Mouse (Mus musculus): ENCODE data around the gene Gsdma. TPM values are rescaled to one million over a fixed set of nuclear protein-coding genes. Genes with fewer than 3 reads are reported as not detected.
"Not testable (repeated sequence)": the region's sequence is repeated elsewhere in the genome, so short reads cannot be mapped to it uniquely, and the experiment has no call there.

The Gsdma gene
- not detected in 2 replicates for polyA plus RNA-seq (2015; fragmentation: Nextera tagmentation; extraction: Ambion mirVana)

DNA sequence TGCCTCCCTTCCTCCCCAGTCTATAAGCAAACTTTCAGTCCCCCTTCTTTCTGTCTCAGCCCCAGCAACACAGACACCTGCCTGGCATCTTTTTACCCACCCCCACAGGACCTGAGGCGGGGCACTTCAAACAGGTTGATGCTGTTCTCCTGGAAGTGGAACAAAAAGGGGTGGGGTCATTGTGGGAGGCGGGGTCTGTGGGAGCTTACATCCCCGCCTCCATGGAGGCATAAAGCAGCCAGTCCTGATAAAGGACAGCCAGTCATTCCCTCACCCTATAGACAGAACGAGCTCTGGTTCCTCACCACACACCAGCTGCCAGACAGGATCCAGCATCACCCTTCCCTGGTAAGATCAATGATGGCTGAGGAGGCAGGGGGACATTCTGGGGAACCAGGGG is at the start of gene Gsdma:
Gene Gsdma (plus strand): TSS at position 261 of the 400 bp plus-strand sequence.
- no peak within 1 kb of the TSS for H3K27ac ChIP-seq
- H3K27me3 ChIP-seq, result peaks cover 29% of the 10 kb centered on the region
- no peaks in the 10 kb centered on the region for H3K36me3 ChIP-seq (ENCODE audit: poor library complexity, severe bottlenecking)
- ATAC-seq, result no peak
- no peaks in the 10 kb centered on the region for H3K4me1 ChIP-seq
- no peak within 1 kb of the TSS for H3K4me3 ChIP-seq
- H3K9me3 ChIP-seq (replicated peaks), result no peaks in the 10 kb centered on the region
- H3K4me2 ChIP-seq, result no peak within 1 kb of the TSS
- no peak within 1 kb of the TSS for H3K9ac ChIP-seq
- 19% methylated on average over 4 of the region's 4 CpGs for WGBS

- no peak overlapping the region for H3K4me2 ChIP-seq
- H3K4me1 ChIP-seq, result no peaks in the 10 kb centered on the region
- peaks cover 8% of the 10 kb centered on the region; the same call in 1 of the 2 replicates for H3K9me3 ChIP-seq (replicated peaks)
- no peak overlapping the region for H3K9ac ChIP-seq
- H3K36me3 ChIP-seq (ENCODE audit: poor library complexity, severe bottlenecking), result no peaks in the 10 kb centered on the region
- ATAC-seq, result no peak
- no peak overlapping the region for H3K4me3 ChIP-seq
- 94% methylated on average over 13 of the region's 13 CpGs for WGBS
- no peaks in the 10 kb centered on the region for H3K27me3 ChIP-seq
- H3K27ac ChIP-seq, result no peak overlapping the region
These were observed 43.4 kb upstream of the Gsdma start for GRCm38 (mm10) chr11:98620791-98621190.

DNA sequence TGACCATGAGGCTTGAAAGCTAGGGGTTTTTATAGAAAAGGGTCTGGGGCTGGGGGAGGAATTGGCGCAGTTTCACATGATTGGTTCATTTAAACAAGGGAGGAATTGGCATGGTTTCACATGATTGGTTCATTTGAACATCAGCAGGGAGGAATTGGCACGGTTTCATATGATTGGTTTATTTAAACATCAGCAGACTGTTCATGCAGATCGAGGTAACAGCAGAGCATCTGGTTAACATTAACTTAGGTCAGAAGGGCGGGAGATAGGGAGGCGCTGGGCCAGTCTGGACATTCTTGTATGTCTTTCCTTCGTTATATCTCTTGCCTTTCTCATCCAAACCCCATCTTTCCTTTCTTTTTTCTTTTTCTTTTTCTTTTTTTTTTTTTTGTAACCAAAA is 40.2 kb upstream of the Gsdma start:
- H3K27me3 ChIP-seq; H3K4me2 ChIP-seq; H3K9me3 ChIP-seq (replicated peaks); ATAC-seq; H3K9ac ChIP-seq; H3K27ac ChIP-seq; H3K4me3 ChIP-seq; H3K36me3 ChIP-seq (ENCODE audit: poor library complexity, severe bottlenecking); H3K4me1 ChIP-seq: not testable (repeated sequence)
- 86% methylated on average over 6 of the region's 6 CpGs for WGBS

DNA sequence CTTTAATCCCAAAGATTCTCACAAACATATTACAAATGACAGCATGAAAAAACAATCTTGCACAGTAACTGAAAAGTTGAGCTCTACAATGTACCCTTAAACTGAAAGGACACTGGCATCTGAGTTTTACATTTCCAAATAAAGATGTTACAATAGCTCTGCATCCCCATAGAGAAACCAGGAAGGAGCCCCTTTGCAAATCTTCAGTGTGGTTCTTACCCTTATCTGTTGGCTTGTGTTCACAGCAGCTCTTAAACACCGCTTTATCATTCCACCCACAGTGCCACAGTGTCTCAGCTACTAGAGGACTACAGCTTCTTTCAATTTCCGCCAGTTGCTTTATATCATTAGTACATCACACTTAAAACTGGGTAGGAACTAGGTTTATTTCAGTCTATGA is 39.8 kb upstream of the Gsdma start:
- not testable (repeated sequence) for H3K4me1 ChIP-seq; H3K27ac ChIP-seq; ATAC-seq; H3K4me3 ChIP-seq; H3K9me3 ChIP-seq (replicated peaks); H3K4me2 ChIP-seq; H3K36me3 ChIP-seq (ENCODE audit: poor library complexity, severe bottlenecking); H3K27me3 ChIP-seq; H3K9ac ChIP-seq
- WGBS, result 93% methylated on average over 2 of the region's 2 CpGs

GRCm38 (mm10) chr11:98625611-98626410 is 38.3 kb upstream of the Gsdma start, which contains the start of the genes Gm12355 and Gsdma3:
TSS of gene Gm12355 (minus strand) at chr11:98625661.
TSS of gene Gsdma3 (plus strand) at chr11:98626360.
- H3K4me3 ChIP-seq, result no peak within 1 kb of the TSS
- ATAC-seq, result no peak
- no peak within 1 kb of the TSS for H3K9ac ChIP-seq
- 89% methylated on average over 10 of the region's 10 CpGs for WGBS
- H3K9me3 ChIP-seq (replicated peaks), result peaks cover 8% of the 10 kb centered on the region; the same call in 1 of the 2 replicates
- no peaks in the 10 kb centered on the region for H3K4me1 ChIP-seq
- no peak within 1 kb of the TSS for H3K27ac ChIP-seq
- no peaks in the 10 kb centered on the region for H3K27me3 ChIP-seq
- no peak within 1 kb of the TSS for H3K4me2 ChIP-seq
- no peaks in the 10 kb centered on the region for H3K36me3 ChIP-seq (ENCODE audit: poor library complexity, severe bottlenecking)

DNA sequence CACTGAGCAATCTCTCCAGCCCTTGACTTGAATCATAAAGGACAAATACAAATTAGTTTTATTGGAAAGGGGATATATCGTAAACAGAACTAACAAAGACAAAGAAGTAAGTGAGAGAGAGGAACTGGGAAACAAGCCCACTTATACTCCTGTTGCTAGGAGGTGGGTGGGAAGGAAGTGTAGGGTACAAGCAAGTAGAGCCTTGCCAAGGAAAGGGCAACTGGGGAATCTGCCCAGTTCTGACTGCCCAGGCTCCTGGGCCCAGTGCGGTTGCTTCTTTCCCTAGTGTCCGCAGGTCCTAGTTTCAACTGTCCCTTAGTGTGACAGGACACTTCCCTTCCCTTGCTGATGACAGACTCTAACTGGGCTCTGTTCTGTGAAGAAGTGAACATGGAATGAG is 35.4 kb upstream of the Gsdma start:
- Histone ChIP-seq H3K9ac (no peak overlapping the region), H3K4me2 (no peak overlapping the region), H3K27ac (no peak overlapping the region), H3K4me3 (no peak overlapping the region), H3K27me3 (no peaks in the 10 kb centered on the region), H3K36me3 (ENCODE audit: poor library complexity, severe bottlenecking) (no peaks in the 10 kb centered on the region), H3K4me1 (no peaks in the 10 kb centered on the region), H3K9me3 (replicated peaks) (no peaks in the 10 kb centered on the region)
- no peak for ATAC-seq
- 97% methylated on average over 3 of the region's 3 CpGs for WGBS

DNA sequence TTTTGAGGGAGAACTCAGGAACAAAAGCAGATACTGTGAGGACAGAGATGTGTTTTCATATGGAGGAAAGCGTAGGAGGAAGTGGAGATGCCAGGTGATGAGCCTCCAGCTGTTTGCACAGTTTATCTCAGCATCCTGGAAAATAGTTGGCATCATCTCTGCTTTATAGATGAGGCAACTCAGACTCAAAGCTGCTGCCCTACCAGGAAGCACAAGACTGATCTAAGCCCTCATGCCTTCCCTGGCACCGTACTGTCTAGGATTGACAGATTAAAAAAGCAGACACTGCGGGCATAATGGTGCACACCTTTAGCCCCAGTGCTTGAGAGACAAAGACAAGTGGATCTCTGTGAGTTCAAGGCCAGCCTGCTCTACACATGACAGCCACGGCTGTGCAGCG is 33.5 kb upstream of the Gsdma start:
- Histone ChIP-seq H3K27me3 (no peaks in the 10 kb centered on the region), H3K4me3 (no peak overlapping the region), H3K36me3 (ENCODE audit: poor library complexity, severe bottlenecking) (no peaks in the 10 kb centered on the region), H3K9ac (no peak overlapping the region), H3K9me3 (replicated peaks) (no peaks in the 10 kb centered on the region), H3K4me1 (no peaks in the 10 kb centered on the region), H3K4me2 (no peak overlapping the region), H3K27ac (no peak overlapping the region)
- no peak for ATAC-seq
- 87% methylated on average over 5 of the region's 5 CpGs for WGBS

DNA sequence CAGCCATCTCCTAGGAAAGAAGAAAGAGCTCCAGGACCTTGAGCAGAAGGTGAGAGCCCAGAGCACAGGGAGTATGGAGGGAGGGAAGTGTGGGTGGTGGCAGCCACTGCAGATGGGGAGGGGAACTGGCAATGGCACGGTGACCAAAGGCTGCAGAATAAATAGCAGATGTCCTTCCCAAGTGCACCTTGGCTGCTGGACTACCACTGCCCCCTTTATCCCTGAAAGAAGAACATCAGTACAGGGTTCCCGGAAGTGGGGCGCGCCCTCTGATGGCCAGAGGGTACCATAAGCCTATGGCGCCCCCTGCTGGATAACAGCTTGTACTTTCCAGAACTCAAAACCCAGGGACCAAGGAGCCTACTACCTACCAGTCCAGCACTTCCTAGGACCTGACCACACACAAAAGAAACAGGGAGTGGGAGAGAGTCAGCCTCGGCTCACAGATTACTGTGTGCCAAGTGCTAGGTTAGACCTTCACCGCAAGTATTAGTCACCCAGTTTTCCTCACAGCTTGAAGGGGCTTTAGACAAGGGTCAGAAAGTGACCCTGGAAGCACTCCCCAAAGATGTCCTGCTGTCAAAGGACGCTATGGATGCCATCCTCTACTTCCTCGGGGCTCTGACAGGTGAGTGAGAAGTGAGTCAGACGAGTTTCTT is 28.7 kb upstream of the Gsdma start:
- H3K4me1 ChIP-seq; H3K9me3 ChIP-seq (replicated peaks); H3K9ac ChIP-seq; ATAC-seq; H3K4me3 ChIP-seq; H3K27me3 ChIP-seq; H3K4me2 ChIP-seq; H3K27ac ChIP-seq; H3K36me3 ChIP-seq (ENCODE audit: poor library complexity, severe bottlenecking): not testable (repeated sequence)
- 35% methylated on average over 10 of the region's 10 CpGs for WGBS

DNA sequence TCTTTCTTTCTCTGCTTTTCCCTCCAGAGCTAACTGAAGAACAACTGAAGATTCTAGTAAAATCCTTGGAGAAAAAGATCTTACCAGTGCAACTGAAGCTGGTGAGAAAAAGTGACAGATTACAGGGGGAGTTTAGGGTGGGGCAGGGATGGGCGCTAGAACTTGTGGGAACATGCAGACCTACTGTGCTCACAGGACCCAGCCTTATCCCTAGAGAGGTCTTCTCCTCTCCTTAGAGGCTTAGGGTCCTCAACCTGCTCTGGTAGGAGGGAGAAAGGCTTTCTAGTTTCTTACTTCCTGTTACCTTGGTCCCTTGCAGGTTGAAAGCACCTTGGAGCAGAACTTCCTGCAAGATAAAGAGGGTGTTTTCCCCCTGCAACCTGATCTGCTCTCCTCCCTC is 26.6 kb upstream of the Gsdma start:
- Histone ChIP-seq H3K4me1 (no peaks in the 10 kb centered on the region), H3K4me2 (no peak overlapping the region), H3K27me3 (no peaks in the 10 kb centered on the region), H3K27ac (no peak overlapping the region), H3K4me3 (no peak overlapping the region), H3K9ac (no peak overlapping the region), H3K36me3 (ENCODE audit: poor library complexity, severe bottlenecking) (no peaks in the 10 kb centered on the region), H3K9me3 (replicated peaks) (no peaks in the 10 kb centered on the region)
- ATAC-seq, result no peak
- 89% methylated on average over 1 of the region's 1 CpGs for whole genome bisulfite sequencing

GRCm38 (mm10) chr11:98640091-98640490 is 24.1 kb upstream of the Gsdma start:
- Histone ChIP-seq H3K4me1 (no peaks in the 10 kb centered on the region), H3K27me3 (no peaks in the 10 kb centered on the region; the same call in 1 of the 2 replicates), H3K4me2 (no peak overlapping the region), H3K4me3 (no peak overlapping the region), H3K9ac (no peak overlapping the region), H3K36me3 (ENCODE audit: poor library complexity, severe bottlenecking) (no peaks in the 10 kb centered on the region), H3K27ac (no peak overlapping the region), H3K9me3 (replicated peaks) (no peaks in the 10 kb centered on the region)
- 77% methylated on average over 5 of the region's 5 CpGs for WGBS
- ATAC-seq, result no peak

DNA sequence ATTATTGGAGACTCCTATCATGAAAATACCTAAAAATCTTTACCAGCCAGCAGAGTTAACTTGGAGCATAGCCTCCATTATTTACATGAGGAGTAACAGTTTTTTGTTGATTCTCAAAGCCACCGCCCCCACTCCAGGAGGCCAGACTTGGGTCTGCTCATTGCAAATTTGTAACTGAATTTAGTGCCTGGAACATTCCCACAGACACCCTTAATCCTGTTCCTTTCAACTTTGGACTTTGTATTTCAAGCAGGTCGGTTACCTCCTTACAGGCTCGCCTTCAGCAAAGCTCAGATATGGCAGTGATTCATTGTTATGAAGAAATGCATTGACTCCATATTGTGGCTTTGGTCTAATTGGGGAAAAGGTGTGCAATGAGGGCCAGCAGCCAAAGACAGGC is 19.4 kb upstream of the Gsdma start:
- no peak overlapping the region for H3K4me2 ChIP-seq
- no peak for ATAC-seq
- H3K4me1 ChIP-seq, result no peaks in the 10 kb centered on the region
- no peaks in the 10 kb centered on the region for H3K36me3 ChIP-seq (ENCODE audit: poor library complexity, severe bottlenecking)
- H3K9ac ChIP-seq, result no peak overlapping the region
- H3K27me3 ChIP-seq, result no peaks in the 10 kb centered on the region; the same call in 1 of the 2 replicates
- no peak overlapping the region for H3K27ac ChIP-seq
- no peak overlapping the region for H3K4me3 ChIP-seq
- WGBS, result 85% methylated on average over 3 of the region's 3 CpGs
- H3K9me3 ChIP-seq (replicated peaks), result no peaks in the 10 kb centered on the region

GRCm38 (mm10) chr11:98645946-98646345 is 18.2 kb upstream of the Gsdma start:
- Histone ChIP-seq H3K27ac (no peak overlapping the region), H3K4me3 (no peak overlapping the region), H3K9ac (no peak overlapping the region), H3K27me3 (no peaks in the 10 kb centered on the region; the same call in 1 of the 2 replicates), H3K4me1 (no peaks in the 10 kb centered on the region), H3K9me3 (replicated peaks) (no peaks in the 10 kb centered on the region), H3K36me3 (ENCODE audit: poor library complexity, severe bottlenecking) (no peaks in the 10 kb centered on the region), H3K4me2 (no peak overlapping the region)
- no peak for ATAC-seq
- 84% methylated on average over 2 of the region's 2 CpGs for WGBS
